Mouse (Mus musculus) thymus, adult 2 months (tissue): ENCODE data around the gene Zkscan6. TPM values are rescaled to one million over a fixed set of nuclear protein-coding genes. Genes with fewer than 3 reads are reported as not detected.

ENCODE experiments used
- DNase-seq: peaks from one replicate; pipeline ENCODE4 v3.0.0; 2021
- H3K27ac ChIP-seq: fragments of 200-500 bp; 2 replicates; pipeline ENCODE4 v1.5.1; 2012; ENCODE audit warnings: low read length, control low read depth; ENCODE audit not compliant: control insufficient read depth, insufficient read depth
- H3K27me3 ChIP-seq: fragments of 200-500 bp; 2 replicates; pipeline ENCODE4 v1.6.1; 2012; ENCODE audit warnings: mild to moderate bottlenecking, low read length, moderate library complexity, mixed read lengths; ENCODE audit not compliant: control insufficient read depth, insufficient read depth
- H3K36me3 ChIP-seq: fragments of 200-500 bp; 2 replicates; pipeline ENCODE4 v1.6.1; 2012; ENCODE audit warnings: mild to moderate bottlenecking, low read length, moderate library complexity; ENCODE audit not compliant: control insufficient read depth, insufficient read depth
- H3K4me1 ChIP-seq: fragments of 200-500 bp; replicated peaks from 2 replicates; pipeline ENCODE4 v1.6.1; 2012; ENCODE audit warnings: low read length; ENCODE audit not compliant: control insufficient read depth, insufficient read depth
- H3K4me3 ChIP-seq: fragments of 200-500 bp; 2 replicates; pipeline ENCODE4 v1.5.1; 2012; ENCODE audit warnings: mild to moderate bottlenecking, low read length, control low read depth, moderate library complexity; ENCODE audit not compliant: control insufficient read depth, insufficient read depth
- CTCF ChIP-seq: fragments of 200-500 bp; IDR thresholded peaks from 2 replicates; pipeline ENCODE4 v1.5.1; 2012; ENCODE audit warnings: mild to moderate bottlenecking, control low read depth, low read length, moderate library complexity, borderline replicate concordance; ENCODE audit not compliant: control insufficient read depth, poor library complexity, insufficient read depth; ENCODE audit errors: extremely low read depth
- POLR2A ChIP-seq: fragments of 200-500 bp; IDR thresholded peaks from 2 replicates; pipeline ENCODE4 v1.6.1; 2012; ENCODE audit warnings: mild to moderate bottlenecking, low read length, control low read depth, moderate library complexity; ENCODE audit not compliant: control insufficient read depth, poor library complexity, insufficient read depth; ENCODE audit errors: extremely low read depth
- WGBS: fragments of 180-500 bp; shearing (Covaris S2); methylation state at CpG from one replicate; pipeline ENCODE4 v1.1.7; 2018; 5-methylcytosine and 5-hydroxymethylcytosine counted together
- polyA plus RNA-seq: library from polyadenylated mRNA; depleted of rRNA; stranded (reverse); fragments of >200 nt; gene quantifications from 2 replicates; pipeline ENCODE4 v1.2.3, GENCODE M21; 2012

Zkscan6 gene
- polyA plus RNA-seq, 1 experiment: 7.6 TPM

- Histone ChIP-seq H3K27me3 (no peaks in the 10 kb centered on the region), H3K4me1 (no peaks in the 10 kb centered on the region), H3K4me3 (no peak overlapping the region), H3K36me3 (no peaks in the 10 kb centered on the region), H3K27ac (no peak overlapping the region)
- no peak for TF ChIP-seq CTCF
- no peak for TF ChIP-seq POLR2A
- no peak for DNase-seq
- WGBS: 95% methylated on average over 3 of the region's 3 CpGs
Measured at GRCm38 (mm10) chr11:65801899-65802298, 5.1 kb upstream of the Zkscan6 start.

DNA sequence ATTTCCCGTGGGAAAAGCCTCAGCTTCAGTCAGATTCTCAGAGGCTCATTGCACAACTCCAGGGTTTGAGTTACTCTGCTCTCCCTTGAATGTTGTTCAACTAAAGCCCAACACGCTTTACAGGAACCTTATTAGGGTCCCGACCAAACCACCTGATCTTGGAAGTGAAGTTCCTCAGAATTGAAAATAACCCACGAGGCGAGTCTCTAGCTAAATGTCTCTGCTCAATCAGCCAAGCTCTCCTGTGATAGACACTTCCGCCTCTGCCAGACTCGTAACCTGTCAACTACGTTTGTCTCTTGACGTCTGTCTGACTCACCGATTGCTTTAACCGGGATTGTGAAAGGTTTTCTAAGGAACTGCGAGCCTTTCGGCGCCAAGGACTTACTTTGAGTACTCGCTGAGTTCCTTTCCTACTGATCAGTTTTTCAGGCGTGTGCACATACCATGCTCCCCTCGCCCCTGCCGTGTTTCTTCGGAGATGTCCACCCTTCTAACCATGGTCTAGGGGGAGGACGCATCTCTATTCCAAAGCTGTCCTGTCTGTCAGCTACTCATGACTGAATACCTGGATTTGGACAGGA, 562 bp upstream of the Zkscan6 start:
- WGBS: 1% methylated on average over 20 of the region's 20 CpGs
- Histone ChIP-seq H3K27me3 (no peaks in the 10 kb centered on the region), H3K4me1 (peaks cover 2% of the 10 kb centered on the region; the same call in 1 of the 2 replicates), H3K36me3 (no peaks in the 10 kb centered on the region), H3K27ac (peak overlapping the region; percentile 67), H3K4me3 (peak overlapping the region; percentile 68)
- TF ChIP-seq POLR2A (no peak), CTCF (no peak)
- DNase-seq: no peak

GRCm38 (mm10) chr11:65807601-65808000, 626 bp downstream of the Zkscan6 start:
- no peaks in the 10 kb centered on the region for H3K27me3 ChIP-seq
- peaks cover 2% of the 10 kb centered on the region; the same call in 1 of the 2 replicates for H3K4me1 ChIP-seq
- TF ChIP-seq POLR2A (no peak), CTCF (no peak)
- no peaks in the 10 kb centered on the region for H3K36me3 ChIP-seq
- no peak for DNase-seq
- H3K4me3 ChIP-seq: peak overlapping the region; percentile 75
- WGBS: 50% methylated on average over 7 of the region's 7 CpGs
- H3K27ac ChIP-seq: no peak overlapping the region

DNA sequence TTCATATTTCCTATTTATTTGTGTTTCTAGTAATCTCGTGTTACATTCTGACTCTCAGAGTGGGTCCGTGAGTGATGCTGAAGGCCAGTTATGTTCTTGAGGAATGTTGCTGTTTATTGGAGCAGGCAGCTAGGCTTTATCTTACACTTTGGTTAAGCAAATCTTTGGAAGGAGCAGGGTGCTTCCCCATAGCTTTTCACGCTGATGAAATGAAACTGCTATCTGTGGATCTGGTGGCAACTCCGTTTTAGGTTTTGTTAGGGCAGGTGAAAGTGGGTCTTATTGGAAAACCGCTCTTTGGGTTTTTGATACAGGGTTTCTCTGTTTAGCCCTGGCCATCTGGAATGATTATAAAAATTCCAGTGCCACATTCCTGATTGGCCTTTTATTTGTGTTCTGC, 5.1 kb downstream of the Zkscan6 start:
- Histone ChIP-seq H3K27me3 (no peaks in the 10 kb centered on the region), H3K4me1 (peaks cover 2% of the 10 kb centered on the region; the same call in 1 of the 2 replicates), H3K4me3 (no peak overlapping the region), H3K27ac (no peak overlapping the region), H3K36me3 (peaks cover 30% of the 10 kb centered on the region)
- DNase-seq: no peak
- WGBS: 93% methylated on average over 5 of the region's 5 CpGs
- TF ChIP-seq CTCF (no peak), POLR2A (no peak)

GRCm38 (mm10) chr11:65814381-65814780, 7.4 kb downstream of the Zkscan6 start:
- DNase-seq: no peak
- WGBS: 97% methylated on average over 9 of the region's 9 CpGs
- Histone ChIP-seq H3K27me3 (no peaks in the 10 kb centered on the region), H3K4me1 (no peaks in the 10 kb centered on the region), H3K27ac (no peak overlapping the region), H3K36me3 (peaks cover 38% of the 10 kb centered on the region), H3K4me3 (no peak overlapping the region)
- TF ChIP-seq POLR2A (no peak), CTCF (no peak)

DNA sequence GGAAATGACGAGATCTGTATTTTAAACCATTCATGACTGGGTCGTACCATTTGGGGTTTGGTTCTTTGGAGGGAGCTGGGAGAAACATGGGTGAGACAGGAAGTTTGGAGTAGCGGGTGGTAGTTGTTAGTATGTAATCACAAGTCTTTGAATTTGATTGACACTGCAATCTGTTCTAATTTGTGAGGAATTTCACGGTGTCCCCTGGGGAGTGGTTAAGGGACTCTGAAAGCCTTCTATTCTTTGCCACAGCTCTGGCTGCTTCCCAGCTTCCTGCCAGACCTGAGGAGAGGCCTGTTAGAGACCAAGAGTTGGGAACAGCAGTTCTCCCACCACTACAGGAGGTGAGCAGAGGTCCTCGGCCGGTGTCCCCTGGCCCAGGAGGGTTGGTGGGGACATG, 9.3 kb downstream of the Zkscan6 start:
- H3K27me3 ChIP-seq: no peaks in the 10 kb centered on the region
- no peak for TF ChIP-seq CTCF
- TF ChIP-seq POLR2A: no peak
- WGBS: 96% methylated on average over 6 of the region's 6 CpGs
- no peak overlapping the region for H3K4me3 ChIP-seq
- no peak for DNase-seq
- H3K27ac ChIP-seq: no peak overlapping the region
- H3K36me3 ChIP-seq: peaks cover 38% of the 10 kb centered on the region
- H3K4me1 ChIP-seq: no peaks in the 10 kb centered on the region

DNA sequence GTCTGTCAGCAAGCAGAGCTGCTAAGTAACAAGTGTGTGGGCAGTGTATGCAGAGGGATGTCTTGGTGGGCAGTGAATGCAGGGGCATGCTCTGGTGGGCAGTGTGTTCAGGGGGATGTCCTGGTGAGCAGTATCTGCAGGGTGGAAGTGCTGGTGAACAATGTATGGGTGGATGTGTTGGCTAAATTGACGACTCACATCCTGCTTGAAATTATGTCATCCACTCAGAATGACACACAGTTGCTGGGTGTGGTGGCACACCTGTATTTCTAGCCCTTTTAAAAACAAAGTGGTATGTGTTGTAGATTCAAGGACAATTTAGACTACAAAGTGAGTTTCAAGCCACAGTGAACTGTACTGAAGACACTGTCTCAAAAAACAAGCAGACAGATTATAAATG, 11.2 kb downstream of the Zkscan6 start:
- Histone ChIP-seq H3K4me1 (no peaks in the 10 kb centered on the region), H3K27me3 (no peaks in the 10 kb centered on the region), H3K36me3 (peaks cover 50% of the 10 kb centered on the region), H3K27ac (no peak overlapping the region), H3K4me3 (no peak overlapping the region)
- WGBS: 81% methylated on average over 1 of the region's 1 CpGs
- TF ChIP-seq CTCF (no peak), POLR2A (no peak)
- no peak for DNase-seq
